Mouse (Mus musculus) cerebellum, adult (tissue): ENCODE results near the gene Agap3.

Source experiments
- ATAC-seq: cut with Nextera tagmentation; 2 replicates; pipeline ENCODE4 v1.9.2; 2017; ENCODE audit warnings: mild to moderate bottlenecking, moderate library complexity, mixed read lengths; ENCODE audit not compliant: insufficient number of reproducible peaks, low FRiP score, low TSS enrichment

Gene Agap3

DNA sequence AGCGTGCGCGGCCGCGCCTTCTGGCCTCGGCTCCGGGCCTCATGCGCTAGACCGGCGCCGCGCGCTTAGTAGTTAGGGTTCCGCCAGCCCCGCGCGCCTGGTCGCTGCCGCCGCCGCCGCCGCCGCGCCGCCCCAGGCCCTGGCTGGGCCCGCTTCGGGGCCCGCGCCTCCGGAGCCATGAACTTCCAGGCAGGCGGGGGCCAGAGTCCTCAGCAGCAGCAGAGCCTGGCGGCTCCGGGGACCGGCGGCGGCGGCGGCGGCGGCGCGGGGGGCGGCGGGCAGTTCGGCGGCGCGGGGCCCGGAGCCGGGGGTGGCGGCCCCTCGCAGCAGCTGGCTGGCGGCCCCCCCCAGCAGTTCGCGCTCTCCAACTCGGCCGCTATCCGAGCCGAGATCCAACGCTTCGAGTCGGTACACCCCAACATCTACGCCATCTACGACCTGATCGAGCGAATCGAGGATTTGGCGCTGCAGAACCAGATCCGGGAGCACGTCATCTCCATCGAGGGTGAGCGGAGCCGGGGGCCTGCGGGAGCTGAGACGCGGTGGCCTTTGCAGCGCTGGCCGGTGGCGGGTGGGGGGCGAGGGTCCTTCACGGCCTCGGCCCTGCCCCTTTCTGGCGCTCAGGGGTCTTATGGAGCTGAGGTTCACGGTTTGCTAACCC, at the start of gene Agap3:
Agap3 (plus strand) TSS at position 148 of the 661 bp plus-strand sequence.
- peak; percentile 6; the same call in 1 of the 2 replicates for ATAC-seq

DNA sequence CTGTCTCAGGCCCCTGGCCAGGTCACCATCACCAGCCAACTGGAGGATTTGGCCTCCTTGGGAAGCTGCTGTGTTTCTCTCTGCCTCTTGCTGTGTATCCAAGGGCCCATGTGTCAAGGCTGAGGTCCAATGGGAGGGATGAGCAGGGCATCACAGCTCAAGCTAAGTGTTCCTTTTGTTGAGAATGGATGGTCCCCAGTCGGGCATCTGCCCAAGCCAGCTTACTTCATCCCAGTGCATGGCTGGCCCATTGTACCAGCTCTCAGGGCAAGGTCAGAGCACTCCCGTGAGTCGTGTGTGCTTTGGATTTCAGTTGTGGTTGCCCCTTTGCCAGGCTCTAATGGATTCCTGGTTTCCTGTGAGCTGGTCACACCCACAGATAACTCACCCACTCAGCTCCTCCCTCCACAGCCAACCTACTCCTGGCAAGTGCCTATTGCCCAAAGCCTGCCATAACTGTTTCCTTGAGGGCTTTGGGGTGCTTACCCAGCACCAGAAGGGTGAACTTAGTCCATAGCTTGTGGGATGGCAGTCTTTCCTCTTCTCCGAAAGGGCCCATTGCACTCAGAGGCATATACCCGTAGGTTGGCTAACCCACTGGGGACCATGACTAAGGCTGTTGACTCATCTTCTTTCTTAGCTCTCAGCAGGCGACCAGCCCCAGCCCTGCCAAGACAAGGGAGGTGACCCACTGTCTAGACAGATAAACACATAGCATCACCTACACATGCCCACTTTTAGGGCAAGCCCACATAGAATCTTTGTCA, 47.2 kb upstream of the Agap3 start:
- no peak for ATAC-seq

DNA sequence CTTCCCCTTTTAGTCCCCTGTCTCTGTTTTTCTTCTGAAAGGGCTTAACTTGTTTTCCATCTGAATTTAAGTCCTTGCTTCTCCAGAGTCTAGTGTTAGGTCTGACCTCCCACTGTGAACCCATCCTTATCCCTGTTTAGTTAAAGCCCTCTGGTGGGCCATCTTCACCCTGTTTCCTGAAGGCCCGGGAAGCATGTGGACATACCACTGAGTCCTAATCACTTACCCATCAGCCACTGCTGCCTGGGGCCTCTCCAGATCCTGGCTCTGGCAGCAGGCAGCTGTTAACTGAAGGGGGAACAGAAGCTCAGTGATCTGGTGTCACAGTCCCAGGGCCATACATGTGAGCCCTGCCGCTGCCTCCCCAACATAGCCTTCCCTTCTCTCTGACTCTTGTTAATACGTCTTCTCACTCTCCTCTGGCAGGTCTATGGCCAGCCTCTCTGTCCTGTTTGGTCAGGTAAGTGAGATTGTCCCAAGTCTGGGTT, 46.5 kb upstream of the Agap3 start:
- ATAC-seq = no peak

DNA sequence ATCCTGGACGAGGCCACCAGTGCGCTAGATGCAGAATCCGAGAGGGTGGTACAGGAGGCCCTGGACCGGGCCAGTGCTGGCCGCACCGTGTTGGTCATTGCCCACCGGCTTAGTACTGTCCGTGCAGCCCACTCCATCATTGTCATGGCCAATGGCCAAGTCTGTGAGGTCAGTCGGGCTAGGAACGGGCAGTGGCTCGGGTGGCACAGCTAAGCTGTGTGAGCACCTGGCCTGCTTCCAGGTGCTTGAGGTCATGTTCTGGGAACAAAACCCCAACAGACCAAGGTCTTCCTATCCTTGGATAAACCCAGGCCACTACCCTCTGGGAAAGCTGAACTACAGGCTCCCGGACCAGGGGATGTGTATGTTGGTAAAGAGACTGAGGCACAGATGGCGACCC, 43.3 kb upstream of the Agap3 start:
- ATAC-seq = no peak

DNA sequence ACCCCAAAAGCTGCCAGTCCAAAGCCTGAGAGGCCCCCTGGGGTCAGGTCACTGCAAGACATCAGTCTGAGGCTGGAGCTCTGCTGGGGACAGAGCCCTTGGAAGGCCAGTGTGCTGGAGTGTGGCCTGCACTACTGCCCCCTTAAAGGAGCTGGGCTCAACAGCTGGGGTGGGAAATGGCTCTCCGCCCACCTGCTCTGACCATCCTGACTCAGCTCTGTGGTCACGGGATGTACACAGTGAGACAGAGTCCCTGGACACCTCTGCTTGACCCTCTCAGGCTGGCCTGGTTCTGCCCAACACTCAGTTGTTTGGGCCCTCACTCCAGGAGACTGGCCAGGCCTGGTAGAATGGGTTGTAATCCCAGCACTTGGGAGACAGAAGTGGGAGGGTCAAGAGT, 42.5 kb upstream of the Agap3 start:
- no peak for ATAC-seq

DNA sequence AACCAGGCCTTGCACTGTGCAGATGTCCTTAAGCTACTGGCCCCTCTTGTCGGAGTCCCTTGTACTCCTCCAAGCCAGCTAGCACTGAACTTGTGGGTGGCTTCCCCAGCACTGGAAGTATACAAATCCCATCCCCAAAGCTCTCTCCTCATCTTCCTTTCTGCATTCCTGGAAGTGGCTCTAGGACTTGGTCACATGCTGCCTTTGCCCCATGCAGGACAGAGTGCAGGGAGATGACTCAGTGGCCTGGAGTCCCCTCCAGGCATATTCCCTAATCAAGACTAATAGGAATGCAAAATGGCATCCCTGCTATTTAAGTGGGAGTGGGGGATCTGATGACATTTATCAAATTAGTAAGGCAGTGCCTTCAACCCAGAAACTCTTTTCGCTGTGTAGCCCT, 39.9 kb upstream of the Agap3 start:
- no peak for ATAC-seq

DNA sequence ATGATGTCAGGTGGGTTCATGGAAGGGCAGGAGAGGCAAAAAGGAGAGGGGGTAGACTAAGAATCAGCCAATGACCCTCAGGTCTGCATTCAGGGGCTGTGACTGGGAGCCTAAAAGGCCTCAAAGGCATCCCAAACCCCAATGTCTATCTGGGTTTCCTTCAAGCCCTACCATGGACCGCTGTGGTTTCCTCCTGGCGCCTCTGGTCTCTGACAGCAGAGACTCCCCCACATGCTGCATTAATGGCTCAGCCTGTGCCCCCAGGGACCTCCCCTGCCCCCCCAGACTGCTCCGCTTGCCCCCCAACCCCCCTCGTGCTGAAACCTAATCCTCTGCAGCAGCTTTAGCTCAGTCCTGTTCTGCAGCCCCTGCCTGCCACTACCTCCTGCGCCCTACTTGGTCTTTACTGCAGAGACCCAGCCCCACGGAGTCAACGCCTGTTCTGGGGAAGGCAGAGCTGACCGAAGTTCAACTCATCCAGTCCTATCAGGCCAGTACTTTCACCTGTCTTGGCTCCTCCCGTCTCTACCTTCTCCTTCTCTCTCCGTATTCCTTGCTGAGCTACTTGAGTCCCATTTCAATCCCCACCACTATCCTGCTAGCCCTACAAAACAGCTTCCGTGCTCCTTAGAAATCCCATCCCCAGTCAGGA, 38.8 kb upstream of the Agap3 start, which contains the start of gene Asic3:
Asic3 (plus strand) TSS at position 351 of the 652 bp plus-strand sequence.
- ATAC-seq = no peak

DNA sequence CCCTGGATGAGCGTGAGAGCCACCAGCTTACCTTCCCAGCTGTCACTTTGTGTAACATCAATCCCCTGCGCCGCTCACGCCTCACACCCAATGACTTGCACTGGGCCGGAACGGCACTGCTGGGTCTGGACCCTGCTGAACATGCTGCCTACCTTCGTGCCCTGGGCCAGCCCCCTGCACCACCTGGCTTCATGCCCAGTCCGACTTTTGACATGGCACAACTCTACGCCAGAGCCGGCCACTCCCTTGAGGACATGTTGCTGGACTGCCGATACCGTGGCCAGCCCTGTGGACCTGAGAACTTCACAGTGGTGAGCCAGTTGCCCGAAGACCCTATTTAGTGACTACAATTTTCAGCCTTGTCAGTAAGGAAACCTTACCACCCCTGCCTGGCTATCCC, 38.0 kb upstream of the Agap3 start:
- no peak for ATAC-seq

DNA sequence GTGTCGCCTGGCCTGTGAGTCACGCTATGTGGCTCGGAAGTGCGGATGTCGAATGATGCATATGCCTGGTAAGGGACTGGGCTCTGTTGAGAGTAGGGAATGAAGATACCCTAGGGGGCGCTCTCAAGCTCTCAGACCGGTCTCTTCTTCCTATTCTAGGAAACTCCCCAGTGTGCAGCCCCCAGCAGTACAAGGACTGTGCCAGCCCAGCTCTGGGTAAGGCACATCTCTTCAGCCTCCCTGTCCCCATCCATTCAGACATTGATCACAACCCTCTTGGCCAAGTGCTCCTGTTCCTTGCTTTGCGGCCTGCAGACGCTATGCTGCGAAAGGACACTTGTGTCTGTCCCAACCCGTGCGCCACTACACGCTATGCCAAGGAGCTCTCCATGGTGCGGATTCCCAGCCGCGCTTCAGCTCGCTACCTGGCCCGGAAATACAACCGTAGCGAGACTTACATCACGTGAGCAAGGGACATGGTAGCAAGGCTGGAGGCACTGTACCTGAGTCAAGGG, 35.7 kb upstream of the Agap3 start:
- peak; percentile 68 for ATAC-seq

DNA sequence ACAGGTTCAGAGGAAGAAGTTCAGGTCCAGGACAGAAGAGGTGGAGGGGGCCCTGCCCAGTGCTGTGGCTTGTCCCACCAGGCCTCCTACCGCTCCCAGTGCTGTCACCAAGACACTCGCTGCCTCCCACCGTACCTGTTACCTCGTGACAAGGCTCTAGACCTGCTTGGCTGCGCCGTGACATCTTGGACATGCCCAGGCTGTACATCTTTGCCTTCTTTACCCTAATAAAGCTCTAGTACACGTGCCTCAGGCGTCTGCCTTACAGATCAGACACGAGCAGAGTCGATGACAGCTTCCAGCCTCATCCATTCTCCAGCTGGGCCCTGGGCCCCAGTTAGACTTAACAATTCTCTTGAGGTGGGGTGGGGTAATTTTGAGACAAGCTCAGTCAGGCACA, 34.4 kb upstream of the Agap3 start:
- no peak for ATAC-seq

DNA sequence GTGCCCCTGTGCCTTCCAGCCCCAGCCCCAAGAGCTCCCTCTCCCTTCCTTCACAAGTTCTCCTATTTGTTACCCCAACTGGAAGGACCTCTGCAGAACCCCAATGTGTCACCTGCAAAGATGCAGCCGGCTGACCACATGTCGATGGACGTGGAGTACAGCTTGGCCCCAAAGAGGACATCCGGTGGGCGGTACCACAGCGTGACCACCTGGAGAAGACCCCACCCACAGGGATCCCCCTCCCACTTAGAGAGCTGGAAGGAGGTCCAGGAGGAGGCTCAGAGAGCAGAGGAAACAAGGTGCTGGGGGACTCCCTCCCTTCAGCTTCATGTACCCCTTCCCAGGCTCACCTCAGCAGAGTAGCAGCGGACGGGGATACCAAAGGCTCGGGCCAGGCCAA, 31.6 kb upstream of the Agap3 start:
- no peak for ATAC-seq

DNA sequence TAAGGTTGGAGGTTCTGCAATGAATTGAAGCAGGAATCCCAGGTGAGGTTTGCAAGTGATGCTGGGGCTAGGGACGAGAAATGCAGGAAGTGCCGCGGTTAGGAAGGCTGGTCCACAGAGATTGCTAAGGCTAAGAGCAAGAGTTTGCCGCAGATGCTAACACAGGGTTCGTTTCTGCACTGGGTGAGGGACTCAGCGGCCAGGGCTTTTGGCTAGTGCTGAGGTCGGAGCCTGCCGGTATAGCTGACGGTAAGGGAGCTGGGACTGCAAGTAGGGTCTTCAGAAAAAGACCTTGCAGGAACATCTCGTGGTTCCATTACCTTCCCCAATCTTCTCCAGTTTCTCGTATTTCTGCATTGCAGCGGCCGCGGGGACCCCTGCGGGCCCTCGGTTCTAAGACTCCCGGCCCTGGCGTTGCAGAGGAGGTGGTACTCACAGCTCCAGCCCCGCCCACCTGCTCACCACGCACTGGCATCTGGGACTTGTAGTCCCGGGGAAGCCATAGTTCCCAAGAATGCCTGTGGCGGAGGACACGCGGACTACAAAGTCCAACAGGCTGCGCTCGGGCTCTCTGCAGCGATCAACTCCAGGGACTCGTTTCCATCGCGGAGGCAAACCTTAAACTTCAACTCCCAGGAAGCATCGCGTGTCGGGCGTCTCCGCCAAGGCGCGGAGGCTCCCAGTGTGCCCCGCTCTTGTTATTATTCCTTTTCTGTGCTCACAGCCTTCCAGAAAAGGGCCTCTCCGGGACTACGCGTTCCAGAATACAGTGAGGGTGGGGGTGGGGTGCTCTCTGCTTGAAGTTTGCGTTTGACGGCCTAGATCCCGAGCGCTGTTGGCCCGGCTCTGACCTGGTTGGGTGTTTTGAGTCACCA, 28.6 kb upstream of the Agap3 start, which contains the start of the genes Cdk5 and Slc4a2:
Cdk5 (minus strand) TSS at position 402 of the 875 bp plus-strand sequence.
Slc4a2 (plus strand) TSS at position 709 of the 875 bp plus-strand sequence.
- peak; percentile 95 for ATAC-seq

DNA sequence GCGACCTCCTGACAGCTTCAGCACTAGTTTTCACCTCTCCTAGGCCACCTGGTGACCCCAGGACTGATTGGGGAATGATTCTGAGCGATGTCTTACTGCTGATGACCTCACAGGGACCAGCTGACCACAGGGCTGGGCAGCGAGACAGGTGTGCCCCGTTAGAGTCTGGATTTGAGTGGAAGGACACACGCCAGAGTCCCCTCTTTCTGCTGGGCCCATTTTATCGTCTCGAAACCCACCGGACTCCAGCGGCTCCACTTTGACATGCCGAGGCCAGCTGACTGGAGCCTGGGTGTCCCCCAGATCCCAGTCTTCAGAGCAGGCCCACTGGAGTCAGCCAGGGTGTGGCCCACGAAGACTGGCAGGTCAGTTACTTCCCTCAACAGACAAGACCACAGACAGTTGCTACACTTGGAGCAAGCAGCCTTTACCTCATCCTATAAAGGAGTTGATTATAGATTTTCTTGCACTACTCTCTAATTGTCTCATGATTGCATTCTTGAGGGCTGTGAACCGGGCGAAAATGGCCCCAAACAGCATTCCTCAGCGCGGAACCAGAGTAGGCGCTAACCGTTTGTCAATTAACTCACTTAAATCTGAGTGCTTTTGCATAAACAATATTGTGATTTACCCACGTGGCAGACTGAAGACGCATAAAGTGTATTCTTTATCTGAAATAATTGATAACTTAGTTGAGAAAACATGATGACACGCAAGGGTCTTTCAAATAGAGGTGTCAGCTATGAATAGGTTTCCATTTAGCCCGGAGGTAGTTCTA, 27.8 kb upstream of the Agap3 start:
- ATAC-seq = no peak

DNA sequence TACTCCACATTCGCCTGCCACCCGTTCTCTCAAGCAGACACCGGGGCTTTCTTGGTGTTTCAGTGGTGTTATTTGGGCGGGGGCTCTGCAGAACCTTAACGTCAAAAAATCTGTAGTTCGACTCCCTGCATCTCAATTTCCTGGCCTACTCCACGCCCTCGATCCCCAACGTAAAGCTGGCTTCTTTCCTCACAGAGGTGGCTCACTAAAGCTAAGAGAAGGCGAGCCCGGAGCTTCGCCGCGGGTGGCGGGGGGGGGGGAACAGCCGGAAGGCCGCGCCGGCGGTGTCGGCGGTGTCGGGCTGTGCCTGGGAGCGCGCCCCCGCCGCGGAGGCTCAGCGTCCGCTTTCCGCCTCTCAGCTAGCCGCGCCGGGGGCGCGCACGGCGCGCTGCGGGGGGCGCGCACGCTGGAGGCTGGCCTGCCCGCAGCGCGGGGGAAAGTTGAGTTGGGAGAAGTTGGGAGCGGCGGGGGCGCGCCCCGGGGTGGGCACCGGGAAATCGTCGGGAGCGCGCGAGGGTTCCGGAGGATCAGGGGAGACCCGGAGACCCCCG, 27.0 kb upstream of the Agap3 start:
- ATAC-seq = no peak

DNA sequence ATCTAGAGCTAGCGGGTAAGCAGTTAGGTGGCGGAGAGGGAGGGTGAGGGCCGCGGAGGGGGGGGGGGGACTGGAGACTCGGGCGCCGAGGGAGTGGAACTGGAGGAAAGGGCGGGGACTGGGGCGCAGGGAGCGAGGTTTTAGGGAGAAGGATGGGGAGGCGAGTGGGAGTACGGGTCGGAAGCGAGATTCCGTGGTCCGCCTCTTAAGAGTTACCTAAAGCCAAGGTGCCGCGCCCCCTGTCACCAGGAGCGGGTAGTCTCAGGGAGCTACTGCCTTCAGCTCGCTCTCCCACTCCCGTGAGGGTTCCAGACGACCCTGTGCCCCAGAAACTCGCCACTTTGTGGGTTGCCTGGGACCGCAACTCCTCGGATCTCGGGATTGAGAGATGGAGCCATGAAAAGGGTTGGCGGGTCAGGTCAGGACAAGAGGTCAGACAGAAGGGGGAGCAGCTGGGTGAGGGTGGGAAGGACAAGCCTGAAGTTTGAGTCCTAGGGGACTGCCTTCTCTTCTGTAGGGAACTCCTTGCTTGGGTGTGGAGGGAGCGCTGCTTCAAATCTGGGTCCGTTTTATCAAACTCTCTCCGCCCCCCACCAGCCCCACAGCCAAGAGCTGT, 26.4 kb upstream of the Agap3 start:
- ATAC-seq = no peak

DNA sequence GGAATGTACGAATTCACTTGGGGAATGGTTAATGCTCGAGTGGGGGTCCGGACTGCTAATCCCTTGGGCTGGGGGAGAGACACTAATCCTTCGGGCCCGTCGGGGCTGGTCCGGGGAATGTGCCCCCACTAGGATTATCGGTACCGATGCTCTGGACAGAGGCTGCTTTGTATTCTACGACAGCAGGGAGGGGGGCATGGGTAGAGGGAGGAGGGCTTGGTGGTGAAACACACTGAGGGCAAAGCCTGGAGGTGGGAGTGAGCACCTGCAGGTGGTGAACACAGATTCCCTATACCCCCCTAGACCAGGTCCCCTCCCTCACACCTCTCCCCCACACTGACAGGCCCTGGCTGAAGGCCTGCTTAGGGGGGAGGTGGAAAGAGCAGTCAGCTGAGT, 25.9 kb upstream of the Agap3 start:
- ATAC-seq = no peak

DNA sequence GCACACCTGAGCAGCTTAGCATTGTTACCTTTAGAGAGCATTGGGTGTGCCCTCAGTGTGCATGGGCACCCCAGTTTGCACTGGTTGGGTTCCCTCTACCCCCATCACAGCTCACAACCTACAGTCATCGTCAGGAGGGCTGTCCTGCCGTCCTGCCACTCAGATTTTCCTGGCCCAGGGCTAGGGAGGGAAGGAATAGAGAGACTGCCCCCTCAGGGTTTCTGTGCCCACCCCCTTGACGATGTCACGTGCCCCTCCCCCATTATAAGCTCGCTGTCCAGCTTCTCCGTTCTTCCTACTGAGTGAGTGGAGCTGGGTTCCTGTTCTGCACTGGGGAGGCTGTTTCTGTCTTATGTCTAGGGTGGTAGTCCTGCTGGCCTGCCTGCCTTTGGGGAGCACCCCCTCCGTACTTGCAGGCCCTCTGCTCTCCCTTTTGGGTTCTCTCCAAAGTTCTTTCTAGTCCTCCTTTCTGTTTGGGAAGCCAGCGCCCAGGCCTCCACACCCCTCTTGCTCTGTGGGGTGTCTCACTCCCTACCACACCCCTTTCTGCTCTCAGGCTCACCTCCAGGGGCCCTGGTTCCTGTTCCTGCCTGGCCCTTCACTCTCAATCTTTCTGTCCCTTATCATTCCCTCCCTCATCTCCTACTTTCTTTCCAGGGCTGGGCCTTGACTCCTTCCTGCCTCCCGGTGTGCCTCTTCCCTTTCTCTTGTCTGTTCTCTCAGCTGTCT, 25.3 kb upstream of the Agap3 start:
- ATAC-seq = no peak

DNA sequence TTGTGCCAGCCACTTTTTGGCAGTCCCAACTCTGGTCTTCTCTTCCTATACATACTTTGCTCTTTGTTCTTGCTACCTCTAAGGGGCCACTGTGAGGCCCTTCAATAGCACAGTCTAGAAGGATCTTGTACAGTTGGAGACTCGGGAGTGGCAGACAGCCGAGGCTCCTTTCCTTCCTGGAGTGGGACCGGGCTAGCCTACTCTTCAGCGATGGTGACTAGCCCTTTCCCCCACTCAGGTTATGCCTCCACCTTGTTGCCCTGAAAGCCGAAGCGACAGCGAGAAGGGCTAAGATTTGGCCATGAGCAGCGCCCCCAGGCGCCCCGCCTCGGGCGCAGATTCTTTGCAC, 24.7 kb upstream of the Agap3 start:
- no peak for ATAC-seq
